Mouse (Mus musculus): ENCODE results near the gene Alox5. TPM values are rescaled to one million over a fixed set of nuclear protein-coding genes. Genes with fewer than 3 reads are reported as not detected.

Alox5 gene
- polyA plus RNA-seq, 1 experiment from 2014 or later: 2.3 TPM

Other genes with a start within 250 kb of the Alox5 start
- 2.8 and 3.0 TPM in 2 replicates for gene Zfand4, start 197.0 kb downstream of the Alox5 start, polyA plus RNA-seq (2015; fragmentation: Nextera tagmentation; extraction: Ambion mirVana)
- 21.8 and 26.0 TPM in 2 replicates for gene March8, start 123.2 kb downstream of the Alox5 start, polyA plus RNA-seq (2015; fragmentation: Nextera tagmentation; extraction: Ambion mirVana)
- not detected in 2 replicates for gene Olfr211, start 27.9 kb upstream of the Alox5 start, polyA plus RNA-seq (2015; fragmentation: Nextera tagmentation; extraction: Ambion mirVana)
- gene Olfr212, start 45.3 kb upstream of the Alox5 start, polyA plus RNA-seq (2015; fragmentation: Nextera tagmentation; extraction: Ambion mirVana): 0.04 and 0.05 TPM in 2 replicates
- not detected in 2 replicates for gene Olfr213, start 77.3 kb upstream of the Alox5 start, polyA plus RNA-seq (2015; fragmentation: Nextera tagmentation; extraction: Ambion mirVana)
- gene Gm5580, start 90.0 kb upstream of the Alox5 start, polyA plus RNA-seq (2015; fragmentation: Nextera tagmentation; extraction: Ambion mirVana): 0.23 and 0.68 TPM in 2 replicates
- not detected in 2 replicates for gene Olfr214, start 93.1 kb upstream of the Alox5 start, polyA plus RNA-seq (2015; fragmentation: Nextera tagmentation; extraction: Ambion mirVana)
- gene Olfr215, start 123.0 kb upstream of the Alox5 start, polyA plus RNA-seq (2015; fragmentation: Nextera tagmentation; extraction: Ambion mirVana): not detected in 2 replicates
- 74.8 and 81.6 TPM in 2 replicates for gene Zfp422, start 167.8 kb upstream of the Alox5 start, polyA plus RNA-seq (2015; fragmentation: Nextera tagmentation; extraction: Ambion mirVana)
- gene Depp1, start 189.4 kb upstream of the Alox5 start, polyA plus RNA-seq (2015; fragmentation: Nextera tagmentation; extraction: Ambion mirVana): 45.9 and 54.2 TPM in 2 replicates
- gene Rassf4, start 212.8 kb upstream of the Alox5 start, polyA plus RNA-seq (2015; fragmentation: Nextera tagmentation; extraction: Ambion mirVana): 6.5 and 7.3 TPM in 2 replicates